9 mouse cellular contexts compared by ENCODE assay signal in the genomic region with DNA sequence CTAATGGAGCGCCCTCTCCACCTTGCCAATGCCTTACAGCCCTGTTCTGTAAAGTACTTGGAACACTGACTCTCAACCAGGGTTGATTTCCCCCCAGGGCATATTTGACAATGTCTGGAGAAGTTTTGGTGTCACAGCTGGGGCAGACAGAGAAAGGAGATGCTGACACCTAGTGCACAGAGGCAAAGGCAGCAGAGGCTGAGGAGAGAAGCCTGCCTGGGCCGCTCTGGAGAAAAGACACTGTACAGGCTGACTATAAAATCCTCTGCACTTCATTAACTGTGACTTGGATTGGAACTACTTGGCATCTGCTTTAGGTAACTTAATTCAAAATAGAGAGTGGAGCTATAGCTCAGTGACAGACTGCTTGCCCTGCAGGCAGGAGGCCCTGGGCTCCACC. TPM values are rescaled to one million over a fixed set of nuclear protein-coding genes. Genes with fewer than 3 reads are reported as not detected.
DNase-seq lines count a peak whose midpoint lies in the region; ATAC-seq and TF ChIP-seq lines count a peak whose summit lies in the region.
"Had no signal": no experiment of that assay in that cellular context is flagged by ENCODE, and none has a peak within 500 bp of the region (broad histone marks: within the 10 kb centered on the region; RNA-seq: fewer than 3 reads in every experiment).

No protein-coding gene starts in this region.

- intact Hi-C loops in heart, adult 2 months (cut with DNase I): loop anchor here (5.0 kb wide), 1 partner anchor 52 kb away; no protein-coding TSS in a partner anchor

- no peak overlapping the region for H3K4me2 ChIP-seq in heart, embryonic 11.5 days
- no peak overlapping the region for H3K4me2 ChIP-seq in midbrain, embryonic 14.5 days (ENCODE audit: low read length)
- H3K4me2 ChIP-seq in midbrain, embryonic 13.5 days (replicated peaks): no peak overlapping the region

- peaks cover 1% of the 10 kb centered on the region; the same call in 1 of the 2 replicates for H3K36me3 ChIP-seq in heart, adult 2 months (ENCODE audit: control insufficient read depth, insufficient read depth, low read length)
- peaks cover 25% of the 10 kb centered on the region for H3K36me3 ChIP-seq in heart, embryonic 11.5 days (ENCODE audit: control insufficient read depth, insufficient read depth, low read length)
- peaks cover 63% of the 10 kb centered on the region for H3K36me3 ChIP-seq in midbrain, embryonic 14.5 days (ENCODE audit: control insufficient read depth, insufficient read depth, low read length)
- peaks cover 76% of the 10 kb centered on the region for H3K36me3 ChIP-seq in midbrain, embryonic 13.5 days

- H3K4me1 ChIP-seq in heart, adult 2 months (ENCODE audit: control insufficient read depth, insufficient read depth, low read length): 0 out of 2 replicates have a peak, but pooled peaks cover 2% of the 10 kb centered on the region
- H3K4me1 ChIP-seq in heart, embryonic 11.5 days (ENCODE audit: control insufficient read depth, insufficient read depth, low read length): 0 out of 2 replicates have a peak, but pooled peaks cover 4% of the 10 kb centered on the region
- H3K4me1 ChIP-seq in midbrain, embryonic 14.5 days (ENCODE audit: control insufficient read depth, insufficient read depth, low read length): no peaks in the 10 kb centered on the region
- H3K4me1 ChIP-seq in midbrain, embryonic 13.5 days (replicated peaks): no peaks in the 10 kb centered on the region

- H3K9ac ChIP-seq in heart, adult 2 months (ENCODE audit: low read depth, low read length): no peak overlapping the region
- no peak overlapping the region for H3K9ac ChIP-seq in heart, embryonic 11.5 days (ENCODE audit: low read depth, low read length)
- no peak overlapping the region for H3K9ac ChIP-seq in midbrain, embryonic 14.5 days (replicated peaks; ENCODE audit: low read length)
- H3K9ac ChIP-seq in midbrain, embryonic 13.5 days (replicated peaks): no peak overlapping the region

- H3K9me3 ChIP-seq in heart, embryonic 11.5 days (replicated peaks; ENCODE audit: control insufficient read depth, low read length): no peaks in the 10 kb centered on the region
- no peaks in the 10 kb centered on the region for H3K9me3 ChIP-seq in midbrain, embryonic 14.5 days (ENCODE audit: control insufficient read depth, low read length)
- no peaks in the 10 kb centered on the region for H3K9me3 ChIP-seq in midbrain, embryonic 13.5 days
- H3K9me3 ChIP-seq: G1E had no signal

- peak; percentile 49 for TF ChIP-seq CTCF in heart, adult 2 months (IDR thresholded peaks at IDR 0.05)

- H3K79me2 ChIP-seq in heart, adult 2 months (replicated peaks; ENCODE audit: control insufficient read depth, insufficient read depth, low read length): no peaks in the 10 kb centered on the region

- 87% methylated on average over 2 of the region's 2 CpGs for WGBS in heart, adult 2 months
- 88% methylated on average over 2 of the region's 2 CpGs for WGBS in heart, embryonic 11.5 days (ENCODE audit: insufficient replicate concordance)
- 91% methylated on average over 2 of the region's 2 CpGs for whole genome bisulfite sequencing in midbrain, embryonic 14.5 days
- 87% methylated on average over 2 of the region's 2 CpGs for WGBS in midbrain, embryonic 13.5 days

- no peaks in the 10 kb centered on the region for H3K27me3 ChIP-seq in heart, adult 2 months (ENCODE audit: control insufficient read depth, insufficient read depth, low read length)
- H3K27me3 ChIP-seq in heart, embryonic 11.5 days (ENCODE audit: control insufficient read depth, insufficient read depth, low read length): no peaks in the 10 kb centered on the region
- no peaks in the 10 kb centered on the region for H3K27me3 ChIP-seq in midbrain, embryonic 14.5 days (ENCODE audit: control insufficient read depth, insufficient read depth, low read length)
- H3K27me3 ChIP-seq in midbrain, embryonic 13.5 days: no peaks in the 10 kb centered on the region

- H3K4me3 ChIP-seq in heart, adult 2 months: no peak overlapping the region
- H3K4me3 ChIP-seq in heart, embryonic 11.5 days (ENCODE audit: low read depth, low read length): no peak overlapping the region
- H3K4me3 ChIP-seq in midbrain, embryonic 14.5 days (replicated peaks; ENCODE audit: low read depth, low read length): no peak overlapping the region
- H3K4me3 ChIP-seq in midbrain, embryonic 13.5 days (replicated peaks): no peak overlapping the region

- no peak for TF ChIP-seq POLR2A in heart, adult 2 months (IDR thresholded peaks at IDR 0.05; ENCODE audit: insufficient read depth, low read depth, low read length)

- no peak for TF ChIP-seq EP300 in heart, adult 2 months (IDR thresholded peaks at IDR 0.05; ENCODE audit: insufficient read depth, low read depth, low read length)

- ATAC-seq in heart, embryonic 11.5 days (replicated peaks; ENCODE audit: insufficient number of reproducible peaks, low FRiP score, low TSS enrichment): no peak
- no peak for ATAC-seq in midbrain, embryonic 14.5 days (ENCODE audit: low FRiP score, low TSS enrichment)
- ATAC-seq in midbrain, embryonic 13.5 days: no peak

- H3K27ac ChIP-seq in heart, adult 2 months: no peak overlapping the region
- no peak overlapping the region for H3K27ac ChIP-seq in heart, embryonic 11.5 days (ENCODE audit: low read depth, low read length)
- no peak overlapping the region for H3K27ac ChIP-seq in midbrain, embryonic 14.5 days (replicated peaks; ENCODE audit: low read depth, low read length)
- no peak overlapping the region for H3K27ac ChIP-seq in midbrain, embryonic 13.5 days

- DNase-seq in heart, adult 2 months: no peak
- DNase-seq in midbrain, embryonic 14.5 days: peak; percentile 37
- peak; percentile 34 for DNase-seq in embryo, embryonic 10.5 days (ENCODE audit: low spot score)
- peak; percentile 19 to 48 for DNase-seq in lung, postnatal 4 days
- no peak for DNase-seq in spleen, adult 12 weeks (ENCODE audit: low spot score)
- DNase-seq in neural tube, embryonic 10.5 days (ENCODE audit: extremely low spot score, low spot score): no peak

RNA-seq across cellular contexts. Expression of gene Tmem200b, which starts 47.3 kb away (rescaled TPM):
- 1 to 10 TPM; 7.3 to 7.4 TPM for total RNA-seq in heart, adult 2 months (2021)
- 6.9 and 10.4 TPM in 2 replicates for polyA plus RNA-seq in heart, adult 2 months (2012; rRNA removed)
- 3.3 and 4.1 TPM in 2 replicates for polyA plus RNA-seq in heart, embryonic 11.5 days (2014; fragmentation: Nextera tagmentation; extraction: Ambion mirVana)
- not detected in 2 replicates for polyA plus RNA-seq in midbrain, embryonic 14.5 days (2014; fragmentation: Nextera tagmentation; extraction: Ambion mirVana)
- not detected in 2 replicates for polyA plus RNA-seq in midbrain, embryonic 13.5 days (2015; fragmentation: Nextera tagmentation; extraction: Ambion mirVana)
- polyA plus RNA-seq: G1E had no signal

Comparison
In these comparisons a context has a peak if more than half of its experiments do, and no peak if none do; other contexts are left out.
1. DNase-seq: peak in midbrain, embryonic 14.5 days (single experiment), embryo, embryonic 10.5 days (single experiment) and lung, postnatal 4 days (2 of 2); none in heart, adult 2 months (0 of 2), spleen, adult 12 weeks (single experiment) and neural tube, embryonic 10.5 days (single experiment).